Mouse (Mus musculus) C2C12 (cell line): ENCODE measurements at regions not wholly inside any gene's neighbourhood (a gene's known extent, or its start where the extent isn't known, plus 50 kb on each side); places are given as distances from the start of the nearest gene placed in this dataset.

Experiments used
- H3K27me3 ChIP-seq: one replicate; pipeline ENCODE4 v1.6.1; 2011; ENCODE audit not compliant: control insufficient read depth, insufficient read depth, insufficient read length
- H3K36me3 ChIP-seq: one replicate; pipeline ENCODE4 v1.6.1; 2011; ENCODE audit not compliant: control insufficient read depth, insufficient read depth
- H3K4me3 ChIP-seq: one replicate; pipeline ENCODE4 v1.5.1; 2011; ENCODE audit warnings: mild to moderate bottlenecking, control low read depth; ENCODE audit not compliant: poor library complexity, insufficient read depth, severe bottlenecking
- H3K79me2 ChIP-seq: one replicate; pipeline ENCODE4 v1.6.1; 2011; ENCODE audit not compliant: control insufficient read depth, insufficient read depth
- H3K79me3 ChIP-seq: one replicate; pipeline ENCODE4 v1.6.1; 2011; ENCODE audit warnings: low read depth, control low read depth
- H3ac ChIP-seq: one replicate; pipeline ENCODE3; 2011; ENCODE audit warnings: low read depth; ENCODE audit not compliant: control insufficient read depth, insufficient read length
- CEBPB ChIP-seq: IDR thresholded peaks from one replicate; pipeline ENCODE4 v1.6.1; 2011; ENCODE audit warnings: low read depth, mild to moderate bottlenecking, control low read depth, moderate library complexity
- CTCF ChIP-seq: IDR thresholded peaks from one replicate; pipeline ENCODE4 v1.5.1; 2011; ENCODE audit not compliant: control insufficient read depth, insufficient read depth, insufficient read length
- FOSL1 ChIP-seq: IDR thresholded peaks from one replicate; pipeline ENCODE4 v1.8.0; 2011; ENCODE audit warnings: mild to moderate bottlenecking, low read length; ENCODE audit not compliant: poor library complexity, insufficient read depth, severe bottlenecking
- MAX ChIP-seq: IDR thresholded peaks from one replicate; pipeline ENCODE4 v1.6.1; 2011; ENCODE audit warnings: mild to moderate bottlenecking, control low read depth
- MYOD1 ChIP-seq: IDR thresholded peaks from one replicate; pipeline ENCODE4 v1.6.1; 2011; ENCODE audit warnings: low read depth; ENCODE audit not compliant: control insufficient read depth, insufficient read length
- MYOG ChIP-seq: IDR thresholded peaks from one replicate; pipeline ENCODE4 v1.6.1; 2011; ENCODE audit not compliant: control insufficient read depth, insufficient read length; ENCODE audit errors: extremely low read depth
- USF1 ChIP-seq: IDR thresholded peaks from one replicate; pipeline ENCODE4 v1.6.1; 2011; ENCODE audit warnings: low read depth, mild to moderate bottlenecking, control low read depth, moderate library complexity

GRCm38 (mm10) chr3:103408724-103409123 lies 129.6 kb downstream of the Trim33 start:
- TF ChIP-seq CTCF, result no peak
- TF ChIP-seq FOSL1, result no peak
- no peak for TF ChIP-seq MAX
- no peak for TF ChIP-seq MYOG
- TF ChIP-seq CEBPB, result no peak
- TF ChIP-seq MYOD1, result no peak
- TF ChIP-seq USF1, result no peak
- no peaks in the 10 kb centered on the region for H3K79me2 ChIP-seq
- H3K36me3 ChIP-seq, result no peaks in the 10 kb centered on the region
- no peaks in the 10 kb centered on the region for H3K27me3 ChIP-seq
- no peak overlapping the region for H3ac ChIP-seq
- H3K4me3 ChIP-seq, result no peak overlapping the region
- H3K79me3 ChIP-seq, result no peaks in the 10 kb centered on the region

GRCm38 (mm10) chr3:103412247-103412646 lies 133.2 kb downstream of the Trim33 start:
- no peak overlapping the region for H3K4me3 ChIP-seq
- no peak overlapping the region for H3ac ChIP-seq
- no peaks in the 10 kb centered on the region for H3K36me3 ChIP-seq
- TF ChIP-seq FOSL1, result no peak
- H3K79me2 ChIP-seq, result no peaks in the 10 kb centered on the region
- H3K27me3 ChIP-seq, result no peaks in the 10 kb centered on the region
- H3K79me3 ChIP-seq, result no peaks in the 10 kb centered on the region

- Histone ChIP-seq H3ac (no peak overlapping the region), H3K79me3 (no peaks in the 10 kb centered on the region), H3K4me3 (no peak overlapping the region), H3K27me3 (no peaks in the 10 kb centered on the region), H3K36me3 (no peaks in the 10 kb centered on the region), H3K79me2 (no peaks in the 10 kb centered on the region)
- TF ChIP-seq FOSL1, result no peak
- TF ChIP-seq MYOG, result no peak
- TF ChIP-seq CTCF, result no peak
- no peak for TF ChIP-seq USF1
Measured at GRCm38 (mm10) chr3:103415051-103415695, 136.1 kb downstream of the Trim33 start.

- H3K79me2 ChIP-seq, result no peaks in the 10 kb centered on the region
- H3K36me3 ChIP-seq, result no peaks in the 10 kb centered on the region
- no peak for TF ChIP-seq MYOD1
- no peak for TF ChIP-seq FOSL1
- TF ChIP-seq USF1, result no peak
- TF ChIP-seq MYOG, result no peak
- TF ChIP-seq CEBPB, result no peak
- no peak for TF ChIP-seq CTCF
- no peak for TF ChIP-seq MAX
- H3K79me3 ChIP-seq, result no peaks in the 10 kb centered on the region
- H3ac ChIP-seq, result no peak overlapping the region
- no peaks in the 10 kb centered on the region for H3K27me3 ChIP-seq
- no peak overlapping the region for H3K4me3 ChIP-seq
Measured at GRCm38 (mm10) chr3:103416296-103416695, 137.2 kb downstream of the Trim33 start.

- Histone ChIP-seq H3ac (no peak overlapping the region), H3K79me3 (no peaks in the 10 kb centered on the region), H3K4me3 (no peak overlapping the region), H3K79me2 (no peaks in the 10 kb centered on the region), H3K27me3 (no peaks in the 10 kb centered on the region), H3K36me3 (no peaks in the 10 kb centered on the region)
- TF ChIP-seq FOSL1 (no peak), CEBPB (no peak)
Measured at GRCm38 (mm10) chr3:103417781-103418180, 138.7 kb downstream of the Trim33 start.

GRCm38 (mm10) chr3:103419761-103420620 lies 140.9 kb downstream of the Trim33 start:
- no peak overlapping the region for H3ac ChIP-seq

More at GRCm38 (mm10) chr3:103419761-103420620, 140.9 kb downstream of the Trim33 start:
- H3K79me3 ChIP-seq, result no peaks in the 10 kb centered on the region
- H3K36me3 ChIP-seq, result no peaks in the 10 kb centered on the region
- H3K4me3 ChIP-seq, result no peak overlapping the region
- no peaks in the 10 kb centered on the region for H3K27me3 ChIP-seq
- H3K79me2 ChIP-seq, result no peaks in the 10 kb centered on the region
- TF ChIP-seq CEBPB (no peak), USF1 (no peak), MYOD1 (no peak), MYOG (no peak), MAX (no peak), FOSL1 (no peak), CTCF (no peak)
